Mouse (Mus musculus) neutrophil, adult 5-6 weeks (primary cell): ENCODE results near the gene Olfr684. TPM values are rescaled to one million over a fixed set of nuclear protein-coding genes. Genes with fewer than 3 reads are reported as not detected.

Source experiments
- ATAC-seq: fragments of 151-379, 151-347 bp; 2 replicates; pipeline ENCODE4 v1.8.0; 2017; ENCODE audit warnings: mild to moderate bottlenecking, moderate TSS enrichment; ENCODE audit not compliant: insufficient number of reproducible peaks, poor library complexity, low FRiP score, severe bottlenecking; ENCODE audit errors: extremely low read depth
- total RNA-seq: library from RNA; stranded (forward); fragments of 200-1000 nt; gene quantifications from 2 replicates; pipeline ENCODE4 v1.2.3, GENCODE M21; 2017

The Olfr684 gene
- total RNA-seq: 0.25 TPM in 1 of 2 replicates, not detected in the other

DNA sequence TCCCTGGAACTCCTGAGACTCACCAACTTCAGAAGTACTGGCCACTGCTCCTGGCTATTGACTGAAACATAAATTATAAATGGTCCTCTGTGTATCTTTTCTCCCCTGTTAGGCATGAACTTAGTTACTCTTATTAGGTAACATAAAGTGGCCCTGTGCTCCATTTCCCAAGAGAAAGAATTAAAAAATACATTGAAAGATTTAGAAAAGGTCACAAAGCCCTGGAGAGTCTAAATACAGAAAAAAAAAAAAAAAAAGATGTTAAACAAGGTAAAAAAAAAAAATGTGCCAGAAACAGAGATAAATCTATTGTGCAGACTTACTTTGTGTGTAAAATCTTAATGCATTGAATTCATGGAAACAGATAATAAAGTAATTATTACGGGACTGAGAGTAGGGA is at the start of gene Olfr684:
Olfr684 (minus strand) TSS at position 101 of the 400 bp plus-strand sequence.
- no peak for ATAC-seq

DNA sequence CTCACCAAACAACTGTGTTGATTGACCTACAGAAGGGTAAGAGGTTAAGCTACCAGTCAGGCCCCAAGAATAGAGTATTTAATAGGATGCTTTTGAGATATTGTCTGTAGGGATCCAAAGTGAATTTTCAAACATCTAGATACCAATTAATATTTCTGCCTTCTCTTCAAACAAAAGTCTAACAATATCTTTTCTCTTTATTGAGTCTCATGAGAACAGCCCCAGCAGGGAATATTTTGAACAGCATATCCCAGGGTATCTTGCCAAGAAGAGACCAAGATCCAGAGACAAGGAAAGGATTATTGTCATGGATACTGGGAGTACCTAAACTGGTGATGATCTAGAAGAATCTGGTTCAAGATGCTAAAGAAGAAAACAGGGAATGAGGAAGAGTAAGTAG is 43.9 kb upstream of the Olfr684 start, which contains the start of gene Olfr686:
Olfr686 (minus strand) TSS at position 101 of the 400 bp plus-strand sequence.
- no peak for ATAC-seq

- no peak for ATAC-seq
Observed at GRCm38 (mm10) chr7:105185912-105186311, 22.5 kb upstream of the Olfr684 start, which contains the start of gene Olfr685. TSS of gene Olfr685 (minus strand) at chr7:105186012.

GRCm38 (mm10) chr7:105170773-105171172 is 7.3 kb upstream of the Olfr684 start:
- no peak for ATAC-seq

DNA sequence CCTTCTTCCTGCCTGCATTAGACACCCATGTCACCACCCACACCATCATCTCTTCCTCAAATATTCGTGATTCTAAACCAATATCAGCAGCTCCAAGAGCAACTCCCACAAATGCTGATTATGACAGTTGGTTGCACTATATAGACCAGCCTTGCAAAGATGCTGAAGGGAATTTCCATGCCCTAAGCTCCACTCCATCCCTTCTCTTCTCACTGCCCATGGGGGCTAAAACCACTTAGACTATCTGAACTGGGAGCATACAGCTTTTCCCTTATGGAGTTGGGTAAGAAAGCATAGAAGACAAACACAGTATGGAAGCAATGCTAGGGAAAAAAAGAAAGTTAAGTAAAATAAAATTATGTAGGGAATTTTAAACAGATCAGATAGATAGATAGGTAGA is 16.5 kb downstream of the Olfr684 start, which contains the start of gene Olfr683:
Olfr683 (minus strand) TSS at position 101 of the 400 bp plus-strand sequence.
- no peak for ATAC-seq

DNA sequence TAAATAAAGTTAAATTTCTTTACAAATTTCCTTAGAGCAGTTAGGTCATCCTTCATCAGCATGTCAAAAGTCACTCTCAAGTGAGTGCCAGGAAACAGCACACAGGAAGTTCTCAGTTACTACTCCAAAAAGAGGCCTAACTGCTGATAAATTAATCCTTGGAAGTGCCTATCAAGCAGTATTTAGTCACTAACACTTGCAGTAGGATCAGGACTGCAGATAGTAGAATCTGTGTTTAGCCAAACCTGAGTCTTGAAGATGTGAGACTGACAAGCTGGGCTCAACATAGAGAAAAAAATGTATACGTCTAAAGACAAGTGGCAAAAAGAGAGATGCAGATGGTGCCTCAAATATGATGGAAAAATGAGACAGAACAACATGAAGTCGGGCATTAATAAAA is 22.2 kb downstream of the Olfr684 start:
- ATAC-seq: no peak

DNA sequence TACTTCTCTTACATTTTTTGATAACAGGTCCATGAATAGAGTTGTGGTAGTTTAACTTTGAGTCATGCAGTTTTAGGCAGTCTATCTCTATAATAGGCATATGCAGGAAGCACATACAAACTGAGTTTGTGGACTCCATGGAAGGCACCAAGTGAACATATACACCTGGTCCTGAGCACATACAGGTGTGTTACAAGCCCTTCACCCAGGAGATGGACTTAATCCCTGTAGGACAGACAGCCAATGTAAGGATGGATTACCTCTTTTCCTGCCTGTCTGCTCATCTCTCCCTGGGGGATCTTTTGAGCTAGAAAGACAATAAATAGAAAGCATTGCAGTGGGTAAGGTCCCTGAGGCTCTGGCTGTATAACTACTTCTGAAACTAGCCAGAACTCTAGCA is 46.9 kb downstream of the Olfr684 start, which contains the start of gene Olfr681:
Olfr681 (plus strand) TSS at position 301 of the 400 bp plus-strand sequence.
- no peak for ATAC-seq

Other genes starting within 250 kb of the Olfr684 start
- not detected in 2 replicates for gene Olfr667, start 242.2 kb downstream of the Olfr684 start, total RNA-seq
- gene Olfr668, start 235.6 kb downstream of the Olfr684 start, total RNA-seq: 0.12 TPM in 1 of 2 replicates, not detected in the other
- gene Olfr669, start 229.4 kb downstream of the Olfr684 start, total RNA-seq: 0.35 TPM in 1 of 2 replicates, not detected in the other
- not detected in 2 replicates for gene Olfr670, start 201.0 kb downstream of the Olfr684 start, total RNA-seq
- not detected in 2 replicates for gene Olfr671, start 184.5 kb downstream of the Olfr684 start, total RNA-seq
- not detected in 2 replicates for gene Olfr672, start 161.6 kb downstream of the Olfr684 start, total RNA-seq
- gene Olfr675, start 135.2 kb downstream of the Olfr684 start, total RNA-seq: not detected in 2 replicates
- gene Olfr676, start 131.0 kb downstream of the Olfr684 start, total RNA-seq: not detected in 2 replicates
- gene Olfr677, start 112.3 kb downstream of the Olfr684 start, total RNA-seq: not detected in 2 replicates
- 0.23 TPM in 1 of 2 replicates, not detected in the other for gene Olfr678, start 99.2 kb downstream of the Olfr684 start, total RNA-seq
- gene Olfr679, start 82.4 kb downstream of the Olfr684 start, total RNA-seq: not detected in 2 replicates
- not detected in 2 replicates for gene Olfr680-ps1, start 70.8 kb downstream of the Olfr684 start, total RNA-seq
- gene Olfr681, start 46.8 kb downstream of the Olfr684 start, total RNA-seq: not detected in 2 replicates
- not detected in 2 replicates for gene Olfr683, start 16.6 kb downstream of the Olfr684 start, total RNA-seq
- not detected in 2 replicates for gene Olfr685, start 22.4 kb upstream of the Olfr684 start, total RNA-seq
- gene Olfr686, start 43.8 kb upstream of the Olfr684 start, total RNA-seq: not detected in 2 replicates
- gene Olfr688, start 124.4 kb upstream of the Olfr684 start, total RNA-seq: not detected in 2 replicates
- gene Olfr689, start 147.5 kb upstream of the Olfr684 start, total RNA-seq: not detected in 2 replicates
- gene Olfr690, start 170.5 kb upstream of the Olfr684 start, total RNA-seq: 0.70 and 0.74 TPM in 2 replicates
- 0.37 and 1.0 TPM in 2 replicates for gene Olfr691, start 178.6 kb upstream of the Olfr684 start, total RNA-seq
- gene Olfr692, start 204.6 kb upstream of the Olfr684 start, total RNA-seq: not detected in 2 replicates
- 1.2 TPM in 1 of 2 replicates, not detected in the other for gene Gm5901, start 211.4 kb upstream of the Olfr684 start, total RNA-seq
- 57.8 and 59.1 TPM in 2 replicates for gene Fam160a2, start 236.4 kb upstream of the Olfr684 start, total RNA-seq
- not detected in 2 replicates for gene Cnga4, start 240.9 kb upstream of the Olfr684 start, total RNA-seq